Mouse (Mus musculus) hindbrain, embryonic 14.5 days (tissue): ENCODE results near the gene Tnfrsf8. TPM values are rescaled to one million over a fixed set of nuclear protein-coding genes. Genes with fewer than 3 reads are reported as not detected.

ENCODE experiments used
- ATAC-seq: fragments of 200-750 bp; cut with Nextera tagmentation; 2 replicates; pipeline ENCODE4 v1.8.0; 2017; ENCODE audit warnings: moderate number of reproducible peaks, mild to moderate bottlenecking, moderate TSS enrichment, moderate library complexity; ENCODE audit not compliant: low FRiP score
- DNase-seq: peaks from one replicate; pipeline ENCODE4 v3.0.0-alpha.2; 2015; ENCODE audit warnings: low spot score
- H3K27ac ChIP-seq: fragments of 300-500 bp; sonication (generic); 2 replicates; pipeline ENCODE4 v1.5.1; 2014; ENCODE audit warnings: mild to moderate bottlenecking, moderate library complexity
- H3K27me3 ChIP-seq: fragments of 300-500 bp; sonication (generic); 2 replicates; pipeline ENCODE4 v1.6.1; 2014; ENCODE audit warnings: mild to moderate bottlenecking, low read length, mixed read lengths; ENCODE audit not compliant: control insufficient read depth, insufficient read depth
- H3K36me3 ChIP-seq: fragments of 300-500 bp; sonication (generic); replicated peaks from 2 replicates; pipeline ENCODE4 v1.6.1; 2014; ENCODE audit not compliant: control insufficient read depth, insufficient read depth
- H3K4me1 ChIP-seq: fragments of 300-500 bp; sonication (generic); replicated peaks from 2 replicates; pipeline ENCODE4 v1.6.1; 2014; ENCODE audit warnings: antibody characterized with exemption, low read length, mixed read lengths; ENCODE audit not compliant: control insufficient read depth, insufficient read depth
- H3K4me2 ChIP-seq: fragments of 300-500 bp; sonication (generic); replicated peaks from 2 replicates; pipeline ENCODE4 v1.6.1; 2014; ENCODE audit warnings: mild to moderate bottlenecking, moderate library complexity
- H3K4me3 ChIP-seq: fragments of 300-500 bp; sonication (generic); replicated peaks from 2 replicates; pipeline ENCODE4 v1.5.1; 2014; ENCODE audit warnings: mild to moderate bottlenecking, low read length
- H3K9ac ChIP-seq: fragments of 300-500 bp; sonication (generic); 2 replicates; pipeline ENCODE4 v1.6.1; 2014
- H3K9me3 ChIP-seq: fragments of 300-500 bp; sonication (generic); 2 replicates; pipeline ENCODE4 v1.6.1; 2016; ENCODE audit warnings: low read length; ENCODE audit not compliant: control insufficient read depth
- WGBS: fragments of 180-500 bp; shearing (Covaris S2); extraction: QIAGEN DNeasy Blood & Tissue Kit; methylation state at CpG from one replicate; pipeline ENCODE4 v1.1.7; 2014; 5-methylcytosine and 5-hydroxymethylcytosine counted together
- polyA plus RNA-seq: library from polyadenylated mRNA; unstranded; fragments of >200 nt; fragmentation: Nextera tagmentation; extraction: Ambion mirVana; gene quantifications from 2 replicates; pipeline ENCODE4 v1.2.1, GENCODE M21; 2014

Tnfrsf8 gene
- polyA plus RNA-seq, 1 experiment from 2014 or later, result 0.28 TPM

DNA sequence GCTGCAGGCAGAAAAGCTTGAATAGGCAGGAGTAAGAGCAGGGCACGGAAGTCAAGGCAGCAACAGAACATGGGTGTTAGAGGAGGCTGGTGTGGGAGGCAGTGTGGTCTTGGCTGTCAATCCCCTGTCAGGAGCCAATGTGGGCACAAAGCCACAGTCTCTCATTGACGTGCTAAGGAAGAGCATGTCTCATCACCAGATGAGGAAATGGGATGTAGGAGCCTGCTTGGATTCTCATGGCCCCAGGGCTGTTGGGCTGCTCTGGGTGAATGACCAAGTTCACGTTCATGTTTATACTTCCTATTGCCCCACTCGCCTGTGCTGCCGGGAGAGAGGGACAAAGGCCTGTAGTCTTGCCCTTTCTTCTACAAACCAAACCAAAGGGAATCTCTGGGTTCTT, 97.1 kb downstream of the Tnfrsf8 start:
- no peaks in the 10 kb centered on the region for H3K9me3 ChIP-seq
- no peaks in the 10 kb centered on the region for H3K36me3 ChIP-seq
- H3K27ac ChIP-seq, result no peak overlapping the region
- no peak overlapping the region for H3K4me2 ChIP-seq
- no peak for ATAC-seq
- H3K4me1 ChIP-seq, result peaks cover 10% of the 10 kb centered on the region
- whole genome bisulfite sequencing, result 65% methylated on average over 5 of the region's 5 CpGs
- H3K27me3 ChIP-seq, result no peaks in the 10 kb centered on the region
- no peak overlapping the region for H3K9ac ChIP-seq
- no peak for DNase-seq
- no peak overlapping the region for H3K4me3 ChIP-seq

Other genes with a start within 250 kb of the Tnfrsf8 start
- 12.1 and 12.7 TPM in 2 replicates for gene Vps13d, start 120.2 kb downstream of the Tnfrsf8 start, polyA plus RNA-seq
- 4.4 and 4.7 TPM in 2 replicates for gene Tnfrsf1b, start 68.3 kb downstream of the Tnfrsf8 start, polyA plus RNA-seq
- gene Zfp990, start 195.6 kb upstream of the Tnfrsf8 start, polyA plus RNA-seq, result 0.12 and 0.33 TPM in 2 replicates